Mouse (Mus musculus): ENCODE measurements around the gene Rps6ka2.

DNA sequence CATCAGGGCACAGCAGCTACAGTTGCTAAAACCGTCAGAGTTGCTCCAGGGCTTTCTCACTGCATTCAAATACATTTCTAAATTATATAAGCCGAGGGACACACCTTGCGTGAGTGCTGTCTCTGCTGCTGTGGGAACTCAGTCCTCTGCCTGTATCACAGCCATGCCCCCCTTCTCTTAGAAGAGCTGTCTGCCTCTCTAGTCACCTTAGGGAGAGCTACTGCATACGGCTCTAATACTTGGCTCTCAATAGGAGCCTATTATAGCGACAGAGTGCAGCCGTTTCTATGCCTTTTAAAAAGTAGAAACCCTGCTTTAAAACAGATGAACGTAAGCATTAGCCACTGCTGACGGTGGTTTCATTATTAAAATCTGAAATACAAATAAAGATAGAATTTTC lies 61.9 kb downstream of the Rps6ka2 start:
- TF ChIP-seq POLR2A (IDR thresholded peaks at IDR 0.05; ENCODE audit: low read depth, low read length) = no peak
- no peak for TF ChIP-seq CTCF (IDR thresholded peaks at IDR 0.05; ENCODE audit: extremely low read depth, insufficient read length, insufficient replicate concordance, low read depth, low read length)

Data from small intestine, adult 2 months (tissue).